In genomic region chr15:100186882-100187672, GRCm38 (mm10) we compare ENCODE assay signal across 28 mouse cellular contexts. TPM values are rescaled to one million over a fixed set of nuclear protein-coding genes. Genes with fewer than 3 reads are reported as not detected.
DNase-seq lines count a peak whose midpoint lies in the region; ATAC-seq and TF ChIP-seq lines count a peak whose summit lies in the region.
"Had no signal": no experiment of that assay in that cellular context is flagged by ENCODE, and none has a peak within 500 bp of the region (broad histone marks: within the 10 kb centered on the region; RNA-seq: fewer than 3 reads in every experiment).

No protein-coding gene starts in this region.

- H3K79me2 ChIP-seq in liver, adult 2 months (ENCODE audit: control insufficient read depth, insufficient read depth, low read length): no peaks in the 10 kb centered on the region

- intact Hi-C loops in heart, postnatal 36 days (cut with DNase I): loop anchor here (5.0 kb wide), 1 partner anchor 150 kb away; the partner anchor contains the start of gene Dip2b

- H3K27ac ChIP-seq in liver, adult 2 months (replicated peaks; ENCODE audit: insufficient read depth, low read depth, low read length): no peak overlapping the region
- no peak overlapping the region for H3K27ac ChIP-seq in liver, embryonic 12.5 days
- peak overlapping the region; percentile 57 for H3K27ac ChIP-seq in bone marrow macrophage, adult 2 months (ENCODE audit: insufficient read depth, low read depth, low read length)
- H3K27ac ChIP-seq in forebrain, embryonic 14.5 days (ENCODE audit: low read depth, low read length): no peak overlapping the region
- H3K27ac ChIP-seq: embryonic facial prominence, embryonic 13.5 days; forebrain, embryonic 10.5 days; heart, embryonic 10.5 days; hindbrain, embryonic 12.5 days; left cerebral cortex, adult 2 months; limb, embryonic 12.5 days; midbrain, embryonic 10.5 days; stomach, embryonic 15.5 days had no signal

- no peak for ATAC-seq in liver, embryonic 12.5 days
- ATAC-seq in megakaryocyte, adult 5-6 weeks (ENCODE audit: poor library complexity, severe bottlenecking): peak; percentile 87
- no peak for ATAC-seq in forebrain, embryonic 14.5 days
- ATAC-seq: forebrain, embryonic 16.5 days; liver, postnatal 0 days had no signal

- no peak overlapping the region for H3K4me2 ChIP-seq in liver, embryonic 12.5 days
- H3K4me2 ChIP-seq in forebrain, embryonic 14.5 days (ENCODE audit: low read length): no peak overlapping the region
- H3K4me2 ChIP-seq: embryonic facial prominence, embryonic 13.5 days; heart, embryonic 15.5 days; hindbrain, embryonic 12.5 days; limb, embryonic 12.5 days; liver, embryonic 11.5 days; stomach, embryonic 15.5 days had no signal

- no peaks in the 10 kb centered on the region for H3K4me1 ChIP-seq in liver, adult 2 months (ENCODE audit: control insufficient read depth, insufficient read depth, low read length)
- H3K4me1 ChIP-seq in liver, embryonic 12.5 days: peaks cover 15% of the 10 kb centered on the region; the same call in 1 of the 2 replicates
- peaks cover 12% of the 10 kb centered on the region for H3K4me1 ChIP-seq in bone marrow macrophage, adult 2 months (ENCODE audit: control insufficient read depth, insufficient read depth, low read length)
- no peaks in the 10 kb centered on the region for H3K4me1 ChIP-seq in forebrain, embryonic 14.5 days (ENCODE audit: control insufficient read depth, insufficient read depth, low read length)
- H3K4me1 ChIP-seq: embryonic facial prominence, embryonic 13.5 days; forebrain, embryonic 10.5 days; hindbrain, embryonic 12.5 days; limb, embryonic 12.5 days; midbrain, embryonic 10.5 days had no signal

- TF ChIP-seq POLR2A in liver, adult 2 months (IDR thresholded peaks at IDR 0.05; ENCODE audit: extremely low read depth, insufficient read depth, low read length): no peak
- no peak for TF ChIP-seq POLR2A in bone marrow macrophage, adult 2 months (IDR thresholded peaks at IDR 0.05; ENCODE audit: borderline replicate concordance, low read depth, low read length)

- H3K4me3 ChIP-seq in liver, adult 2 months (ENCODE audit: insufficient read depth, low read depth, low read length): no peak overlapping the region
- no peak overlapping the region for H3K4me3 ChIP-seq in liver, embryonic 12.5 days
- no peak overlapping the region for H3K4me3 ChIP-seq in bone marrow macrophage, adult 2 months (ENCODE audit: insufficient read depth, low read length)
- H3K4me3 ChIP-seq in forebrain, embryonic 14.5 days (ENCODE audit: low read depth, low read length): no peak overlapping the region
- H3K4me3 ChIP-seq: embryonic facial prominence, embryonic 13.5 days; forebrain, embryonic 10.5 days; heart, embryonic 10.5 days; heart, embryonic 15.5 days; hindbrain, embryonic 12.5 days; left cerebral cortex, adult 2 months; limb, embryonic 12.5 days; midbrain, embryonic 10.5 days; stomach, embryonic 15.5 days had no signal

- 81% methylated on average over 8 of the region's 8 CpGs for WGBS in liver, adult 2 months
- 80% methylated on average over 8 of the region's 8 CpGs for whole genome bisulfite sequencing in liver, embryonic 12.5 days (ENCODE audit: insufficient replicate concordance)
- 94% methylated on average over 8 of the region's 8 CpGs for WGBS in forebrain, embryonic 14.5 days

- no peaks in the 10 kb centered on the region for H3K27me3 ChIP-seq in liver, adult 2 months (ENCODE audit: control insufficient read depth, insufficient read depth, low read length)
- H3K27me3 ChIP-seq in liver, embryonic 12.5 days (replicated peaks): no peaks in the 10 kb centered on the region
- no peaks in the 10 kb centered on the region for H3K27me3 ChIP-seq in forebrain, embryonic 14.5 days (replicated peaks; ENCODE audit: control insufficient read depth, insufficient read depth, low read length)
- H3K27me3 ChIP-seq: embryonic facial prominence, embryonic 13.5 days; heart, embryonic 15.5 days; hindbrain, embryonic 12.5 days; limb, embryonic 12.5 days; stomach, embryonic 15.5 days had no signal

- peak; percentile 8 for DNase-seq in liver, adult 2 months (ENCODE audit: extremely low read depth, low read depth, low spot score)
- no peak for DNase-seq in heart, postnatal 36 days
- DNase-seq in embryo, embryonic 10 days (ENCODE audit: low spot score): no peak
- no peak for DNase-seq in forebrain, embryonic 14.5 days (ENCODE audit: low spot score)
- DNase-seq: adrenal gland, postnatal 25 days; cerebellum, postnatal 36 days; gastrocnemius, postnatal 10 days; kidney, adult 11 months; kidney, postnatal 14 days; liver, postnatal 0 days; lung, postnatal 36 days; retina, postnatal 1 day; right cerebral cortex, postnatal 25 days had no signal

- no peaks in the 10 kb centered on the region for H3K9me3 ChIP-seq in liver, embryonic 12.5 days (replicated peaks)
- H3K9me3 ChIP-seq in forebrain, embryonic 14.5 days (replicated peaks; ENCODE audit: control insufficient read depth, low read length): no peaks in the 10 kb centered on the region
- H3K9me3 ChIP-seq: embryonic facial prominence, embryonic 13.5 days; forebrain, embryonic 10.5 days; G1E; heart, embryonic 10.5 days; heart, embryonic 15.5 days; hindbrain, embryonic 12.5 days; limb, embryonic 12.5 days; midbrain, embryonic 10.5 days; stomach, embryonic 15.5 days had no signal

- H3K36me3 ChIP-seq in liver, adult 2 months (ENCODE audit: control insufficient read depth, insufficient read depth, low read length): peaks cover 9% of the 10 kb centered on the region; the same call in 1 of the 2 replicates
- peaks cover 74% of the 10 kb centered on the region for H3K36me3 ChIP-seq in liver, embryonic 12.5 days
- H3K36me3 ChIP-seq in forebrain, embryonic 14.5 days (ENCODE audit: control insufficient read depth, insufficient read depth, low read length): peaks cover 92% of the 10 kb centered on the region

- no peak overlapping the region for H3K9ac ChIP-seq in liver, adult 2 months (ENCODE audit: low read depth, low read length)
- no peak overlapping the region for H3K9ac ChIP-seq in liver, embryonic 12.5 days
- H3K9ac ChIP-seq in forebrain, embryonic 14.5 days (ENCODE audit: low read length): no peak overlapping the region
- H3K9ac ChIP-seq: embryonic facial prominence, embryonic 13.5 days; heart, embryonic 15.5 days; hindbrain, embryonic 12.5 days; limb, embryonic 12.5 days; liver, postnatal 0 days; stomach, embryonic 15.5 days had no signal

- no peak for TF ChIP-seq CTCF in liver, adult 2 months (IDR thresholded peaks at IDR 0.05; ENCODE audit: low read depth, low read length)
- no peak for TF ChIP-seq CTCF in bone marrow macrophage, adult 2 months (IDR thresholded peaks at IDR 0.05; ENCODE audit: low read depth, low read length)

RNA-seq across cellular contexts. Expression of gene Atf1, which starts 40.5 kb away (rescaled TPM):
- 11.2 and 16.8 TPM in 2 replicates for total RNA-seq in liver, adult 2 months (2014; rRNA removed)
- polyA plus RNA-seq in liver, adult 2 months (2012; rRNA removed): 35.1 and 36.3 TPM in 2 replicates
- 55.0 and 57.6 TPM in 2 replicates for polyA plus RNA-seq in liver, embryonic 12.5 days (2016; fragmentation: Nextera tagmentation; extraction: Ambion mirVana)
- 51.1 and 54.6 TPM in 2 replicates for polyA plus RNA-seq in bone marrow macrophage, adult 2 months (2012; ENCODE audit: insufficient read depth, insufficient read length, missing spikeins)
- 77.0 and 100 TPM in 2 replicates for total RNA-seq in megakaryocyte, adult 5-6 weeks (2015)
- total RNA-seq in megakaryocyte, adult 5-6 weeks (2017): 52.8 and 95.7 TPM in 2 replicates
- total RNA-seq in heart, postnatal 36 days (2021): 10 to 100 TPM; 40.5 to 53.9 TPM
- 10.3 and 12.1 TPM in 2 replicates for polyA plus RNA-seq in forebrain, embryonic 14.5 days (2014; fragmentation: Nextera tagmentation; extraction: Ambion mirVana)
